Mouse (Mus musculus): Measurements from ENCODE around the gene Ip6k1. TPM values are rescaled to one million over a fixed set of nuclear protein-coding genes. Genes with fewer than 3 reads are reported as not detected.

Ip6k1 gene
- total and polyA plus RNA-seq, 3 experiments = 31.8 to 59.1 (median 37.2) TPM

- no peak for TF ChIP-seq E2F4 (IDR thresholded peaks at IDR 0.05; ENCODE audit: borderline replicate concordance, low read depth, low read length)
- no peak for TF ChIP-seq POLR2AphosphoS5 (IDR thresholded peaks at IDR 0.05; ENCODE audit: borderline replicate concordance, low read depth, low read length)
- peak; percentile 96 for TF ChIP-seq TAL1 (IDR thresholded peaks at IDR 0.05; ENCODE audit: low read length)
- no peak for TF ChIP-seq NRF1 (IDR thresholded peaks at IDR 0.05; ENCODE audit: insufficient read depth, low read depth, low read length, poor library complexity, severe bottlenecking)
- peak; percentile 95 for TF ChIP-seq SIN3A (IDR thresholded peaks at IDR 0.05; ENCODE audit: low read length)
- no peak for TF ChIP-seq UBTF (IDR thresholded peaks at IDR 0.05; ENCODE audit: borderline replicate concordance, insufficient read depth, low read depth, low read length)
- 0 out of 2 replicates have a peak, but pooled peaks have one; percentile 13 for TF ChIP-seq MEF2A (IDR thresholded peaks at IDR 0.05; ENCODE audit: extremely low read depth, insufficient replicate concordance, low read depth, low read length, poor library complexity, severe bottlenecking)
- TF ChIP-seq GABPA (IDR thresholded peaks at IDR 0.05; ENCODE audit: low read depth, low read length) = no peak
- TF ChIP-seq CTCF (IDR thresholded peaks at IDR 0.05 in 2 of 3, conservative IDR thresholded peaks at IDR 0.05 in 1 of 3; ENCODE audit: control insufficient read depth in 1 of 3, insufficient read depth in 1 of 3, low read depth in 2 of 3, low read length in 3 of 3, poor library complexity in 1 of 3, severe bottlenecking in 1 of 3) = no peak
- TF ChIP-seq JUND (IDR thresholded peaks at IDR 0.05; ENCODE audit: low read depth, low read length) = no peak
- peak; percentile 94 for TF ChIP-seq ETS1 (IDR thresholded peaks at IDR 0.05; ENCODE audit: low read depth, low read length)
- TF ChIP-seq RAD21 (IDR thresholded peaks at IDR 0.05; ENCODE audit: low read depth, low read length) = no peak
- peak; percentile 34; the same call in 1 of the 2 replicates for TF ChIP-seq MAFK (IDR thresholded peaks at IDR 0.05; ENCODE audit: borderline replicate concordance, low read depth, low read length)
- TF ChIP-seq GATA1 (IDR thresholded peaks at IDR 0.05; ENCODE audit: low read depth, low read length) = peak; percentile 96
- TF ChIP-seq CHD2 (IDR thresholded peaks at IDR 0.05; ENCODE audit: low read length) = 0 out of 2 replicates have a peak, but pooled peaks have one; percentile 7
- TF ChIP-seq MYC (IDR thresholded peaks at IDR 0.05; ENCODE audit: low read depth, low read length) = peak; percentile 96
- TF ChIP-seq ZKSCAN1 (IDR thresholded peaks at IDR 0.05; ENCODE audit: low read depth, low read length) = no peak
- TF ChIP-seq MXI1 (IDR thresholded peaks at IDR 0.05; ENCODE audit: low read depth, low read length) = peak; percentile 90
- TF ChIP-seq HCFC1 (IDR thresholded peaks at IDR 0.05; ENCODE audit: low read depth, low read length) = peak; percentile 69
Observed at GRCm38 (mm10) chr9:107971690-107972541, 30.4 kb upstream of the Ip6k1 start (continued).

GRCm38 (mm10) chr9:107974491-107975171 lies 27.7 kb upstream of the Ip6k1 start:
- Histone ChIP-seq H3K9ac (ENCODE audit: control insufficient read depth, low read depth, low read length, poor library complexity, severe bottlenecking) (peak overlapping the region; percentile 65), H3K79me2 (ENCODE audit: control insufficient read depth, insufficient read depth, low read length, poor library complexity) (peaks cover 21% of the 10 kb centered on the region), H3K9me3 (replicated peaks; ENCODE audit: insufficient read depth, low read length) (no peaks in the 10 kb centered on the region), H3K27me3 (ENCODE audit: control insufficient read depth in 1 of 2, insufficient read depth in 2 of 2, low read length in 2 of 2) (no peaks in the 10 kb centered on the region), H3K27ac (ENCODE audit: control insufficient read depth, low read depth, low read length) (peak overlapping the region; percentile 100), H3K36me3 (ENCODE audit: control insufficient read depth in 1 of 2, insufficient read depth in 2 of 2, low read length in 2 of 2) (peaks cover 0 to 47% of the 10 kb centered on the region in 2 experiments; a peak in 3 of 4 replicates), H3K4me3 (ENCODE audit: control insufficient read depth in 1 of 2, insufficient read depth in 1 of 2, low read depth in 2 of 2, low read length in 2 of 2) (peak overlapping the region; percentile 28 to 29), H3K4me1 (ENCODE audit: control insufficient read depth in 1 of 2, insufficient read depth in 2 of 2, low read length in 2 of 2) (peaks cover 25 to 72% of the 10 kb centered on the region in 2 experiments)
- DNase-seq (ENCODE audit: low read depth, low spot score) = peak; percentile 90
- peak; percentile 21; the same call in 1 of the 2 replicates for TF ChIP-seq TBP (IDR thresholded peaks at IDR 0.05; ENCODE audit: low read depth, low read length)
- no peak for TF ChIP-seq SMC3 (IDR thresholded peaks at IDR 0.05; ENCODE audit: low read depth, low read length)
- no peak for TF ChIP-seq ZMIZ1 (IDR thresholded peaks at IDR 0.05; ENCODE audit: low read depth, low read length)
- 0 out of 2 replicates have a peak, but pooled peaks have one; percentile 54 for TF ChIP-seq POLR2AphosphoS5 (IDR thresholded peaks at IDR 0.05; ENCODE audit: borderline replicate concordance, low read depth, low read length)
- TF ChIP-seq TCF12 (IDR thresholded peaks at IDR 0.05; ENCODE audit: low read depth, low read length) = peak; percentile 83
- TF ChIP-seq USF2 (IDR thresholded peaks at IDR 0.05; ENCODE audit: borderline replicate concordance in 1 of 2, insufficient read depth in 1 of 2, low read depth in 1 of 2, low read length in 2 of 2) = no peak
- peak; percentile 89 for TF ChIP-seq ETS1 (IDR thresholded peaks at IDR 0.05; ENCODE audit: low read depth, low read length)
- TF ChIP-seq ZNF384 (IDR thresholded peaks at IDR 0.05; ENCODE audit: low read depth, low read length) = peak; percentile 97
- no peak for TF ChIP-seq BHLHE40 (IDR thresholded peaks at IDR 0.05; ENCODE audit: borderline replicate concordance, low read depth, low read length)
- peak; percentile 34; the same call in 1 of the 2 replicates for TF ChIP-seq TAL1 (IDR thresholded peaks at IDR 0.05; ENCODE audit: low read length)
- peak; percentile 86 for TF ChIP-seq GATA1 (IDR thresholded peaks at IDR 0.05; ENCODE audit: low read depth, low read length)
- TF ChIP-seq NRF1 (IDR thresholded peaks at IDR 0.05; ENCODE audit: insufficient read depth, low read depth, low read length, poor library complexity, severe bottlenecking) = no peak
- peak in 1 of 2 experiments; percentile 84; a peak in 2 of 4 replicates for TF ChIP-seq EP300 (IDR thresholded peaks at IDR 0.05; ENCODE audit: low read depth in 1 of 2, low read length in 2 of 2)
- TF ChIP-seq CHD1 (IDR thresholded peaks at IDR 0.05; ENCODE audit: low read depth, low read length) = no peak
- no peak for TF ChIP-seq USF1 (IDR thresholded peaks at IDR 0.05; ENCODE audit: low read depth, low read length)
- peak; percentile 99 for TF ChIP-seq MEF2A (IDR thresholded peaks at IDR 0.05; ENCODE audit: extremely low read depth, insufficient replicate concordance, low read depth, low read length, poor library complexity, severe bottlenecking)

Measured in MEL (cell line).